Mouse (Mus musculus) megakaryocyte, embryonic 14.5 days (primary cell): ENCODE results near the gene Tcaf3.

Source experiments
- FLI1 ChIP-seq: IDR thresholded peaks from 2 replicates; pipeline ENCODE4 v1.6.1; 2012; ENCODE audit warnings: low read length, inconsistent platforms, mixed read lengths
- GATA1 ChIP-seq: IDR thresholded peaks from 3 replicates; pipeline ENCODE4 v1.6.1; 2012; ENCODE audit warnings: mixed read lengths, low read length, inconsistent platforms, borderline replicate concordance

- no peak for TF ChIP-seq GATA1
- no peak for TF ChIP-seq FLI1
These were observed 33.9 kb upstream of the Tcaf3 start for GRCm38 (mm10) chr6:42631395-42631794.
